Mouse (Mus musculus): Measurements from ENCODE around the gene Nrip2.

The Nrip2 gene

DNA sequence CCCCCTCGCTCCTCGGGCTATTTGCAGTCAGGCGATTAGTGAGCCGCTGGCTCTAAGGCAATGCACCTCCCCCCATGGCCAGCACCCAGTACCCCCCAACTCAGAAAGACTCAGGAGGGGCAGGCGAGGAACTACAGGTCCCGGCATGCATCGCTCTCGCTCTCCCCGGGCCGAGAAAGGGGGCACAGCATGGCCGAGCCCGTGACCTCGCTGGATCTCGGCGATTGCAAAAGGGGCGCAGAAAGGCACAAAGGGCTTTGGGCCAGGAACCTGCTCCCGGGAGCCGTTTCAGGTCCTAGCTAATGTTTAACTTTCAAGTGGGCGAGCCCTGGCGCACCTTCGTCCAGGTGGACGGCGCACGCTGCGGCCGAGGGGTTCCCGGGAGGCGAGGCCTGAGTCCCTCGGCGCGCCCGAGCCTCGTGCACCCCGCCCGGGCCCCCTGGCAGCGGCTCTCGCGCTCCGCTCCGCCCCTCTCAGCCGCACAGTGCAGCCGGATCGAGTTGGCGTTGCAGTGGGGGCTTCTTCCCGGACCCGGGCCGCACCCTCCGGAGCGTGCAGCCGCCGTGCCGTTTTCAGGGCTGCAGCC, 38.7 kb downstream of the Nrip2 start:
- peak; percentile 25 for DNase-seq (ENCODE audit: low spot score)

DNA sequence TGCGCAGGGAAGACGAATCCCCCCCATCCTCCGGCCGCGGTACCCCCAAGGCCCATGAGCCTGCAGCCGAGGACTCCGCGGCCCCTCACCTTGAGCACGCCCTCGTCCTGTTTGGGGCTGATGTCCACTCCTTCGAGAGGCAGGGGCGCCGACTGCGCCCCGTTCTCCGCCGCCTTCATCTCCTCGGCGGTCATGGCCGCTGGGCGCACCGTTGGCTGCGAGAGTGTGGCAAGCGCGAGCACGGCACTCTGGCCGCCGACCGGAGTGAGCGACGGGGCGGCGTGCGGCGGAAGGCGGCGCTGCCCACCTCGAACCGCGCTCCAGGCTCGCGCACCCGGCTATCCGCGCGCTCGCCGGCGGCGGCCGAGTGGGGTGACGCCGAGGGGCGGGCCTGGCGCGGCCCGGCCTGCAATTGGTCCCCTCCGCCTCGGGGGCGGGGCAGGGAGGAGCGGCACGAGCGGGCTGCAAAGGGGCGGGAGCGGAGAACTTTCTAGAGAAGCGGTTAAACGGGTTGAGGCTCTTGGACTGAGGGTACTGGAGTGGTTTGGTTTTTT, 39.3 kb downstream of the Nrip2 start, which contains the start of gene Fkbp4:
Fkbp4 (minus strand) TSS at position 361 of the 554 bp plus-strand sequence.
- DNase-seq (ENCODE audit: low spot score) = peak; percentile 92

DNA sequence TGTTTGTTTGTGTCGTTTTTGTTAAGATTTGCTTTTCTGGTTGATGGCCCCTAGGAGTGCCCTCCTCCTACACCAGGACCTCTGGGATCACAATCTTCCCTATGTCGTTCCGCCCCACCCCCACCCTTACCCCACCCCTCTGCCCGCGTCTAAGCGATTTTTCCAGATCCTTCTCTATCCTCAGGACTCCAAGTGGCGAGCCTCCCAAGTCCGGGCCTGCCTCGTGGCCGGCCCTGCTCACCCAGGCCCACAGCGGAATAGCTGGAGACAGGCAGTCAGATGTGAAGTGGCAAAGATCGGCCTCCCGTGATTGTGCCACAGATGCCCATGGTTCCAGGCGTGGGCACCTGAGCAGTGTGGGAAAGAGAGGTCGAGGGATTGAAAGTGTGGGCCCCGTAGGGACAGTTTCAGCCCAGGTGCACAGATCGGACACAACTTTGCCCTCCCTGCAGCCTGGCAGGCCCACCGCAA, 39.8 kb downstream of the Nrip2 start:
- DNase-seq (ENCODE audit: low spot score) = no peak

DNA sequence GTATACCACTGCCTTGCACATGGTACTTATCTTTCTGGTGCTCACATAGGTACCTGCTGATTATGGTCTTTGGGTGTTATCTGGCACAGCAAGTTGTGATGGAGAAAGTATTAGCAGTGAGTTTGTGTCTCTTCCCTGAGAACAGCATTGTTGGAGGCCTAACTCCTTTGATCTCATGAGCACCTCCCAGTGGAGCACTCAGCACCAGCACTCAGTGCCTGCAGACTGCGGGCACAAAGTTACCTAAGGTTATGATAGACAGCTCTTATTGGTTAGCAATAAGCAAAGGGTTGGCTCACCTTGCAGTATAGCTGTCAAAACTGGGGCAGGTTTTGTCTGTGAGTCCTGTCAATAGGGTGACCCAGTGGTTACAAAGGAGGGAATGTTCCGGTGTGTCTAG, 41.1 kb downstream of the Nrip2 start:
- no peak for DNase-seq (ENCODE audit: low spot score)

DNA sequence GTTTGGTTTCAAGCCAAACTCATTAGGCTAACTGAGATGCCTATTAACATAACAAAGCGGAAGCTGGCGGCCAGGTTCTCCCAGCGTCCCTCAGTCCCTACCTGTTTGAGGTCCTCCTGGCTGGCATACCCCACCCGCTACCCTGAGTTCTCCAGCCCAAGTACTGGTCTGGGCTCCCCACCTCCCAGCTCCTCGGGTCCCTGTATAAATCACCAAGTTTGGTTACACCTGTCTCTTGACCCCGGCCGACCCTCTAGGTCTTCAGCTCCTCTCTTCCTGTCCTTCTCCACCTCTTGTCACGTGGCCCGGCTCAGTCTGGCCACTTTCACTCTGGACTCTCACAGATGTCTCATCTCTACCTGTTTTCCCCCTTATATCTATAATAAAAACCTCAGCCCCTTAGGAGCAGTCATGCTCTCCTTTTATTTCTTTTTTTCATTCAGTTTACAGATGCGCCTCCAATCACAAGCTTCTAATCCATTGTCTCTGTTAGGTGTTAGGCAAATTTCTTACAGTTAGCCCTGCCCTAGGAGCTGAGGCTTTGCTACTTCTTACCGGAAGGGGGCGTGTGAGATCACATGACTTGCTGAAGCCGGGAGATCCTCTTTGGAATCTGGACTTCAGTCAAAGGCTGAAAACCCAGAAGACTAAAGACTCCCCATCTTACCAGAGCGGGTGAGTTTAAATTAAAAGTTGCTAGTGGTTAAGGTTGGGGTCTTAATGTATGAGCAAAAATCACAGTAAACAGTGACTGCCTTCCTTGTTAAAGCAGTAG, 46.9 kb downstream of the Nrip2 start:
- DNase-seq (ENCODE audit: low spot score) = peak; percentile 16

DNA sequence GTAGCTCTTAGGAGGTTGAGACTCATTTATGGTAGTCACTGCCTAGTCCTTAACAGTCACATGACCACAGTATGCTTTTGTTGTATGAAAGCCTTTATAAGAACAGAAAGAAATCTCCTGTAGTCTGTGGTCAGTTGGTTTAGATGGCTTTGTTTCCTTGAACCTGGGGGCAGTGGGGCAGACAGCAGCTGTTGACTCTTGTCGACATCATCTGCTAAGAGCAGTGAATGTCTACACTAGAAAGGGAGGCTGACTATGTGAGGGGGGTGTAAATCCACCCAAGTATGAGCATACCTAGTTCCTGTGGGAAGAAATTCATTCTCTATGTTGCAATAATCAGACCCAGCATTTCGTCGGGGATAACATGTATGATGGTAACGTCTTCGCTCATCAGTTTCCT, 48.0 kb downstream of the Nrip2 start:
- no peak for DNase-seq (ENCODE audit: low spot score)

DNA sequence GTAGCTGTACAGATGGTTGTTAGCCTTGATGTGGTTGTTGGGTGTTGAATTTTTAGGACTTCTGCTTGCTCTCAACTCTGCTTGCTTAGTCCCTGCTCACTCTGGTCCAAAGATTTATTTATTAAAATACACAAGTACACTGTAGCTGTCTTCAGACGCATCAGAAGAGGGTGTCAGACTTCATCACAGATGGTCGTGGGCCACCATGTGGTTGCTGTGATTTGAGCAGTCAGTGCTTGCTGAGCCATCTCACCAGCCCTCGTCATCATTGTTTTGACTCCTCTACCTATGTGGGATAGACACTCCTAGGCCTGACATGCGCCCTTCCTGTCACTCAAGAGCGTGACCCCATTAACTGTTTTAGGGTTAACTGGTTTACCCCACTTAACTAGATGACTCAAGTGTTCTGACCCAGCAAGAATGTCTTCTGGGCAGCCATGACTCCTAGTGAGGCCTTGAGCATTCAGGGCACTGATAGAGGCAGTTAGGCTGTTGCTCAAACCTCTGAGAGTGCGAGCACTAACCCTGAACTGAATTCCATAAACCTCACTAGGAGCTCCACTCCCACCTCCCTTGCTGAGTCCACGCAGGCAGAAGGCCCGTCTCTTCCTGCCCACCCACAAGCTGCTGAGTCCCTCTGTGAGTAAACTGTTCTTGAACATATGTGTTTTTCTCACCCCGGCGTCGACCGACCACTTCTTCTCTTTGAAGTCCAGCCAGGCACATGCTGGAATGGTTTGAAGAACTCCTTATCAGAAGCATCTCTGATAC, 56.9 kb downstream of the Nrip2 start:
- no peak for DNase-seq (ENCODE audit: low spot score)

DNA sequence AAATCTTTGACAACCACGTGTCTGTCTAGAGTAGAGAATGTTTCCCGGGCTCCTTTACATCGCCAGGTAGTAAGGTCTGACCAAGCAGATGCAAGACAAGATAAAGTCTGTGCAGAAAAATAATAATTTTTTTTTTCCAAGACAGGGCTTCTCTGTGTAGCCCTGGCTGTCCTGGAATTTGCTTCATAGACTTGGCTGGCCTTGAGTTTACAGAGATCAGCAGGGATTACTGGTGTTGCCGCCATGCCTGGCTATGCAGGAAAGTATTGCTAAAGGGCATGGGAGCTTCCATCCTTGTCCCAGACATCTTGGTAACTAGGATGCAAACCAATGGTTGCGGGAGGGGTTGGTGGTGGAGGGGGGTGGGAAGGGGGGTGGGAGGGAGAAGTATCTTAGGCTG, 58.1 kb downstream of the Nrip2 start:
- no peak for DNase-seq (ENCODE audit: low spot score)

DNA sequence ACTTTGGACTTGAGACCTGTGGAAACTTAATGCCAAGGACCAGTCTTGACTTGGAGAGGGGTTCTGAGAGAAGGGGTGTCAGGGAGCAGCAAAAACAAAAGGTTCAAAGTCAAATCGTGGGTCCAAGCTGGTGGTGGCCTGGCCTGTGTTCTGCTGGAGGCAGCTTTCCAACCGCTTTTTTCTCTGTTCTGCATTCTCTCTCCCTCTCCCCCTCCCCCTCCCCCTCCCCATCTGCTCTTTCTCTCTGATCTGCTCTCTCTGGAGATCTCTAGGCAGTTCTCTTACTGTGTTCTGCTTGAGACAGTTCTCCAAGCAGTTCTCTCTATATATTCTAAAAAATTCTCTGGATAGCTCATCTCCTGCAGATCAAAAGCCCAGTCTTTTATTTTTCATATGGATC, 61.2 kb downstream of the Nrip2 start:
- DNase-seq (ENCODE audit: low spot score) = no peak

DNA sequence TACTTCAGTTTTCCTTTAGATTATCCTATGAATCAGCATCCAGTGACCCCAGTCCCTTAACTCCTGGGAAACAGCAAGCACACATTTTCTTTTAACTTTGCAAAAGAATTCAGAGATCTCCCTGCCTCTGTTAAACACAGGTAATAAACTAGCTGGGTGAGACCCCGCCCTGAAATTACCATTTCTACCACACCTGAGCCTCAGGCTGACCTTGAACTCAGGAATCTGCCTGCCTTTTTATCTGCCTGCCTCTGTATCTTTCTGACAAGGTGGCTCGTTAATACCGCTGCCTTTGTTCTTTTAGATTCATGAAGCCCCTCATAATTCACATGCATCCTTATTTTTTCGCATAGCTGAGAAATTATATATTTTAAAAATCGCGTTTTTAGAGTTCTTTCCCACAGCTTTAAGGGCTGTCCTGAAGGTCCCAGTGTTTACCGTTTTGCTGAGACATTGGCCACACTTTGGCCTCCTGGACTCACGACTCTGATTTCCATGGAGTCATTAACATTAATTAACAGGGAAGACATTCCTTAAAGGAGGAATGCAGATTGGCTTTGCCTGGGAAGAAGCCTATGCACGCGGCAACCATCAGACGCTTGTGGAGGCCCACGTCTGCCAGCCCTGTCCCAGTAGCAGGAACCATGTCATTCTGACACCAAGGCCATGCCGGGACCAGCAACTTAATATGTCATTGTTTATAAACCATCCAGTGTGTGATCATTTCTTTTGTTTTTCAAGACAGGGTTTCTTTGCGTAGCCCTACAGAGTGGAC, 61.8 kb downstream of the Nrip2 start:
- no peak for DNase-seq (ENCODE audit: low spot score)

DNA sequence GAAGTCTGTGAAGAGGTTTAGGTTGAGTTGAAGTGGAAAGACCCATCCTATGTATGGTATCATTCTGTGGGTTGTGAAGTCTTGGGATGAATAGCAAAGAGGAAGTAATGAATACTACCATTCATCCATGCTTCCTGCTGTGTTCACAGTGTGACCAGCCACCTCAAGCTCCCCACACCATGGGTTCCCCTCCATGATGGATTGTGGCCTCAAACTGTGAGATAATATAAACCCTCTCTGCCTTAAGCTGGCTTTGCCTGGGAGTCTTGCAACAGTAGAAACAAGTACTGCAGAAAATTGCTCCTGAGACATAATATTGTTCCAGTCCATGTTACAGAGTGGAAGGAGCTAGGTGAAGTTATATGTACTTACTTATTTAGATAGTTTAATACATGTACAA, 62.5 kb downstream of the Nrip2 start:
- DNase-seq (ENCODE audit: low spot score) = no peak

DNA sequence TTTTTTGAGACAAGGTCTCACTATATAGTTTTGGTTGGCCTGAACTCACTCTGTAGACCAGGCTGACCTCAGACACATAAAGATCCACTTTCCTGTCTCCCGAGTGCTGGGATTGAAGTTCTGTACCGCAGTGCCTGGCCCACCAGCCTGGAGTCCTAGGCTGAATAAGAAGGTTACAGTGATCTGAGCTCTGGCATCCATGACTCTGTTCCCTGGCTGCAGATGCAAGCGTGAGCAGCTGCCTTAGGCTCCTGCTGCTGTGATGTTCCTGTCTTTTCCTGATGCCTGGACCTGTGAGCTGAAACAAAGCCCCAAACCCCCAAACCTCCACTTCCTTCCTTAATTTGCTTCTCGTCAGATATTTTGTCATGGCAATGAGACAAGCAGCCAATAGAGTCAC, 65.9 kb downstream of the Nrip2 start:
- no peak for DNase-seq (ENCODE audit: low spot score)

Data from T-cell, adult 2 months (primary cell).